Mouse (Mus musculus) right cerebral cortex, postnatal 10 days (tissue): ENCODE data around the gene Tha1.
A peak's percentile ranks its signal among the peaks of the same experiment; 100 is the strongest.

Experiments
- DNase-seq, 2 experiments: peaks; one replicate each; pipeline ENCODE4 v3.0.0; 2021; ENCODE audit warnings: low spot score in 2 of 2

The Tha1 gene

GRCm38 (mm10) chr11:117872861-117873608 lies at the start of gene Tha1:
Gene Tha1, minus strand, starts transcription at chr11:117873481.
- peak; percentile 88 for DNase-seq

GRCm38 (mm10) chr11:117919211-117919610 lies 45.9 kb upstream of the Tha1 start:
- DNase-seq = no peak

- no peak for DNase-seq
These were observed 45.3 kb upstream of the Tha1 start for GRCm38 (mm10) chr11:117918541-117918940.

GRCm38 (mm10) chr11:117915837-117916236 lies 42.6 kb upstream of the Tha1 start:
- DNase-seq = no peak

GRCm38 (mm10) chr11:117915341-117915740 lies 42.1 kb upstream of the Tha1 start:
- DNase-seq = no peak

GRCm38 (mm10) chr11:117914531-117914930 lies 41.2 kb upstream of the Tha1 start:
- no peak for DNase-seq

- DNase-seq = peak; percentile 66 to 81
These were observed 39.5 kb upstream of the Tha1 start for GRCm38 (mm10) chr11:117912684-117913352.

GRCm38 (mm10) chr11:117909337-117909736 lies 36.1 kb upstream of the Tha1 start:
- no peak for DNase-seq

- DNase-seq = no peak
These were observed 31.2 kb upstream of the Tha1 start for GRCm38 (mm10) chr11:117904442-117904841.

- no peak for DNase-seq
These were observed 29.0 kb upstream of the Tha1 start for GRCm38 (mm10) chr11:117902282-117902681.

GRCm38 (mm10) chr11:117896533-117896932 lies 23.3 kb upstream of the Tha1 start:
- no peak for DNase-seq

- DNase-seq = no peak
These were observed 21.4 kb upstream of the Tha1 start for GRCm38 (mm10) chr11:117894676-117895075.

- no peak for DNase-seq
These were observed 18.9 kb upstream of the Tha1 start for GRCm38 (mm10) chr11:117892199-117892598.

GRCm38 (mm10) chr11:117891581-117892175 lies 18.4 kb upstream of the Tha1 start:
- DNase-seq = no peak

GRCm38 (mm10) chr11:117890519-117891282 lies 17.4 kb upstream of the Tha1 start:
- no peak for DNase-seq

- no peak for DNase-seq
These were observed 16.6 kb upstream of the Tha1 start for GRCm38 (mm10) chr11:117889887-117890340.

- peak; percentile 67 to 70 for DNase-seq
These were observed 15.9 kb upstream of the Tha1 start for GRCm38 (mm10) chr11:117888853-117889822.

- no peak for DNase-seq
These were observed 15.0 kb upstream of the Tha1 start for GRCm38 (mm10) chr11:117888168-117888852.

- no peak for DNase-seq
These were observed 12.7 kb upstream of the Tha1 start for GRCm38 (mm10) chr11:117886000-117886399.

- DNase-seq = no peak
These were observed 8.9 kb upstream of the Tha1 start for GRCm38 (mm10) chr11:117882208-117882607.
